33 mouse cellular contexts compared by ENCODE assay signal in genomic region chr10:29823177-29823576, GRCm38 (mm10).
A peak's percentile ranks its signal among the peaks of the same experiment; 100 is the strongest.
DNase-seq lines count a peak whose midpoint lies in the region; ATAC-seq and TF ChIP-seq lines count a peak whose summit lies in the region.
"Had no signal": no experiment of that assay in that cellular context is flagged by ENCODE, and none has a peak within 500 bp of the region (broad histone marks: within the 10 kb centered on the region; RNA-seq: fewer than 3 reads in every experiment).

No protein-coding gene starts in this region.

- 82% methylated on average over 2 of the region's 2 CpGs for WGBS in forebrain, embryonic 13.5 days
- 90% methylated on average over 2 of the region's 2 CpGs for WGBS in forebrain, embryonic 11.5 days
- 38% methylated on average over 2 of the region's 2 CpGs for WGBS in lung, embryonic 14.5 days

- H3K9me3 ChIP-seq in forebrain, embryonic 13.5 days (replicated peaks): no peaks in the 10 kb centered on the region
- H3K9me3 ChIP-seq in forebrain, embryonic 11.5 days (ENCODE audit: control insufficient read depth, low read length): no peaks in the 10 kb centered on the region
- no peaks in the 10 kb centered on the region for H3K9me3 ChIP-seq in lung, embryonic 14.5 days (ENCODE audit: low read depth, low read length)
- H3K9me3 ChIP-seq: hindbrain, embryonic 12.5 days; intestine, embryonic 15.5 days; liver, embryonic 12.5 days; midbrain, embryonic 10.5 days; midbrain, embryonic 15.5 days; neural tube, embryonic 15.5 days had no signal

- DNase-seq in forebrain, embryonic 11.5 days (ENCODE audit: low spot score): no peak
- peak; percentile 14 to 52 for DNase-seq in layer of hippocampus, adult 2 months (ENCODE audit: low spot score in 2 of 2)
- DNase-seq in layer of hippocampus, postnatal 36 days: no peak
- peak; percentile 65 for DNase-seq in lung, embryonic 14.5 days
- DNase-seq in lung, postnatal 25 days (ENCODE audit: low spot score): no peak
- peak; percentile 51 for DNase-seq in brain, embryonic 18.5 days (ENCODE audit: low read depth, low spot score)
- DNase-seq in cerebellum, adult 9-10 months: no peak
- DNase-seq: adrenal gland, adult 2 months; adrenal gland, postnatal 36 days; cerebellum, adult 11 months; cerebellum, postnatal 10 days; gastrocnemius, adult 2 months; gastrocnemius, postnatal 36 days; heart, adult 18-20 months; heart, postnatal 36 days; kidney, adult 2 months; kidney, postnatal 36 days; liver, postnatal 0 days; lung, postnatal 14 days; retina, postnatal 1 day; thymus, postnatal 14 days had no signal

- no peak overlapping the region for H3K4me3 ChIP-seq in forebrain, embryonic 13.5 days
- H3K4me3 ChIP-seq in forebrain, embryonic 11.5 days (ENCODE audit: low read depth, low read length): no peak overlapping the region
- no peak overlapping the region for H3K4me3 ChIP-seq in layer of hippocampus, adult 2 months
- no peak overlapping the region for H3K4me3 ChIP-seq in lung, embryonic 14.5 days (ENCODE audit: low read depth, low read length)
- H3K4me3 ChIP-seq: erythroblast, embryonic 14.5 days; gastrocnemius, adult 2 months; hindbrain, embryonic 12.5 days; intestine, embryonic 15.5 days; liver, embryonic 12.5 days; midbrain, embryonic 10.5 days; midbrain, embryonic 15.5 days; neural tube, embryonic 15.5 days had no signal

- H3K36me3 ChIP-seq in forebrain, embryonic 13.5 days (ENCODE audit: poor library complexity, severe bottlenecking): no peaks in the 10 kb centered on the region
- no peaks in the 10 kb centered on the region for H3K36me3 ChIP-seq in forebrain, embryonic 11.5 days (ENCODE audit: control insufficient read depth, insufficient read depth, low read length)
- H3K36me3 ChIP-seq in lung, embryonic 14.5 days (ENCODE audit: insufficient read depth): no peaks in the 10 kb centered on the region
- H3K36me3 ChIP-seq: hindbrain, embryonic 12.5 days; intestine, embryonic 15.5 days; liver, embryonic 12.5 days; midbrain, embryonic 10.5 days; midbrain, embryonic 15.5 days; neural tube, embryonic 15.5 days had no signal

- H3K4me1 ChIP-seq in forebrain, embryonic 13.5 days: 0 out of 2 replicates have a peak, but pooled peaks cover 3% of the 10 kb centered on the region
- no peaks in the 10 kb centered on the region for H3K4me1 ChIP-seq in forebrain, embryonic 11.5 days (replicated peaks; ENCODE audit: control insufficient read depth, insufficient read depth, low read length)
- H3K4me1 ChIP-seq in lung, embryonic 14.5 days (ENCODE audit: insufficient read depth): no peaks in the 10 kb centered on the region
- H3K4me1 ChIP-seq: hindbrain, embryonic 12.5 days; intestine, embryonic 15.5 days; liver, embryonic 12.5 days; midbrain, embryonic 10.5 days; midbrain, embryonic 15.5 days had no signal

- H3K4me2 ChIP-seq in forebrain, embryonic 13.5 days: no peak overlapping the region
- no peak overlapping the region for H3K4me2 ChIP-seq in forebrain, embryonic 11.5 days (ENCODE audit: low read depth, low read length, severe bottlenecking)
- no peak overlapping the region for H3K4me2 ChIP-seq in lung, embryonic 14.5 days
- H3K4me2 ChIP-seq: heart, embryonic 11.5 days; hindbrain, embryonic 12.5 days; intestine, embryonic 15.5 days; liver, embryonic 12.5 days; midbrain, embryonic 15.5 days; neural tube, embryonic 15.5 days had no signal

- no peak overlapping the region for H3K27ac ChIP-seq in forebrain, embryonic 13.5 days
- no peak overlapping the region for H3K27ac ChIP-seq in forebrain, embryonic 11.5 days (ENCODE audit: low read depth, low read length)
- H3K27ac ChIP-seq in layer of hippocampus, adult 2 months: peak overlapping the region; percentile 82
- H3K27ac ChIP-seq in lung, embryonic 14.5 days (ENCODE audit: low read depth): no peak overlapping the region
- H3K27ac ChIP-seq: gastrocnemius, adult 2 months; hindbrain, embryonic 12.5 days; hindbrain, postnatal 0 days; intestine, embryonic 15.5 days; liver, embryonic 12.5 days; midbrain, embryonic 10.5 days; midbrain, embryonic 15.5 days; neural tube, embryonic 15.5 days had no signal

- no peaks in the 10 kb centered on the region for H3K27me3 ChIP-seq in forebrain, embryonic 13.5 days
- no peaks in the 10 kb centered on the region for H3K27me3 ChIP-seq in forebrain, embryonic 11.5 days (ENCODE audit: control insufficient read depth, insufficient read depth, low read length)
- H3K27me3 ChIP-seq in lung, embryonic 14.5 days (ENCODE audit: insufficient read depth, low read length): no peaks in the 10 kb centered on the region
- H3K27me3 ChIP-seq: CH12.LX; hindbrain, embryonic 12.5 days; intestine, embryonic 15.5 days; liver, embryonic 12.5 days; midbrain, embryonic 15.5 days; neural tube, embryonic 15.5 days had no signal

- ATAC-seq in forebrain, embryonic 13.5 days: peak; percentile 36; the same call in 1 of the 2 replicates
- ATAC-seq in forebrain, embryonic 11.5 days (replicated peaks; ENCODE audit: low FRiP score): no peak
- ATAC-seq in lung, embryonic 14.5 days (ENCODE audit: insufficient read depth): peak; percentile 51; the same call in 1 of the 2 replicates
- ATAC-seq: activated CD4-positive, CD25-positive, alpha-beta regulatory T cell, adult 4 months; hindbrain, postnatal 0 days; intestine, embryonic 15.5 days; liver, embryonic 12.5 days; liver, postnatal 0 days; midbrain, embryonic 15.5 days had no signal

- no peak for TF ChIP-seq CTCF in layer of hippocampus, adult 2 months (conservative IDR thresholded peaks at IDR 0.05)
- TF ChIP-seq CTCF in lung, embryonic 14.5 days (IDR thresholded peaks at IDR 0.05; ENCODE audit: low read depth): no peak

- no peak overlapping the region for H3K9ac ChIP-seq in forebrain, embryonic 13.5 days
- H3K9ac ChIP-seq in forebrain, embryonic 11.5 days (ENCODE audit: low read length): no peak overlapping the region
- H3K9ac ChIP-seq in lung, embryonic 14.5 days: no peak overlapping the region
- H3K9ac ChIP-seq: hindbrain, embryonic 12.5 days; intestine, embryonic 15.5 days; liver, embryonic 12.5 days; liver, postnatal 0 days; midbrain, embryonic 15.5 days; neural tube, embryonic 15.5 days had no signal

Comparison
In these comparisons a context has a peak if more than half of its experiments do, and no peak if none do; other contexts are left out.
1. DNase-seq: peak in layer of hippocampus, adult 2 months (2 of 2), lung, embryonic 14.5 days (single experiment) and brain, embryonic 18.5 days (single experiment); none in forebrain, embryonic 11.5 days (single experiment), layer of hippocampus, postnatal 36 days (0 of 2), lung, postnatal 25 days (single experiment) and cerebellum, adult 9-10 months (single experiment).